Mouse (Mus musculus) heart, postnatal 10 days (tissue): ENCODE results near the gene Foxc2. TPM values are rescaled to one million over a fixed set of nuclear protein-coding genes. Genes with fewer than 3 reads are reported as not detected.
"Not testable (repeated sequence)": the region's sequence is repeated elsewhere in the genome, so short reads cannot be mapped to it uniquely, and the experiment has no call there.

Source experiments
- DNase-seq, 2 experiments: peaks; one replicate each; pipeline ENCODE4 v3.0.0; 2021
- intact Hi-C: fragments of 180-260 bp; cut with DNase I; formaldehyde crosslinking; loops from one replicate; pipeline ENCODE4 v1.15.1; 2025
- microRNA-seq, 2 experiments: library from miRNA; unstranded; fragments of <30 nt; microRNA quantifications; one replicate each; pipeline ENCODE4 v1.2.0; 2022
- total RNA-seq, 2 experiments: library from RNA; stranded (reverse); gene quantifications; 2 replicates each; pipeline ENCODE4 v1.2.3; 2021

The Foxc2 gene
- total RNA-seq, 2 experiments from 2014 or later = 4.0 TPM

DNA sequence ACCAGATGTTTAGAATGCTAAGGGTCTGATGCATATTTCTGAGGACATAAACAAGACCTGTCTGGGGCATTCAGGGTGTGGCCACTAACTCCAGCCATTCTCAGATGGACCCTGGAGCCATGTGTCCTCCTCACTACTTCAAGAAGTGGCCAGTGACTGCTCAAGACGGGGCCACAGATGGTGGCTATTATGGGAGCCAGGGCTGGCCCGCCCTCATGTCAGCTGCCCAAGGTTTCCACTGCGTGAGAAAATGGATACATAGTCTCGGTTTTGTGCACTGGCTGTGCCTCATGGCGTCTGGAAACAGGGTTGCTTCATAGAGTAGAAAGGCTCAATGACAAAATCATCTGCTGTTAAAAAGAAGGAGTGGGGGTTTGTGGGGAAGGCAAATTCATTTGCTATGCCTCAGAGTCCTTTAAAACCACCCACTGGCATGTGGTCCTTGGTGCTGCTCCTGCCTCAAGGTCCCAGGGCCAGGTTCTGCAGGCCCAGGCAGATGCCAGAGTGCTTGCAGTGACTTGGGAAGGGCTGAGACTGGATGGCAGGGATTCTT, 17.1 kb downstream of the Foxc2 start:
- intact Hi-C loops = no loop called here
- no peak for DNase-seq

DNA sequence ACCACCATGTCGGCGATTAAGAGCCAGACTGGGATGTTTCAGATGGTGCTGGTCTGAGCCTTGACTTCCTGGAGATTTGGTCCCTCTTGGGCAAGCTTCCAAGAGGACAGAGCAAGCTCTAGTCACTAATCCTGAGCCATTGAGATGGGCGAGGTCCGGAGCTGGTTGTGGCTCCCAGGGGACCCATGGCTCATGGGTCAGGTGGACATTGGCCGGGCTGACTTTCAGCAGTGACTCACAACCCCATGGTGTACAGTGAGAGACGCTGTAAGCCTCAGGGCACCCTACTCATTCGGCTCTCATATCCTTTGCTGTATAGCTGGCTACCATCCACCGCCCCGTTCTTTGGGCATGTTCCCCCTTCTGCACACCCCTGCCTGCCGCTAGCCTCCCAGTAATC, 18.1 kb downstream of the Foxc2 start:
- DNase-seq = no peak
- intact Hi-C loops = no loop called here

DNA sequence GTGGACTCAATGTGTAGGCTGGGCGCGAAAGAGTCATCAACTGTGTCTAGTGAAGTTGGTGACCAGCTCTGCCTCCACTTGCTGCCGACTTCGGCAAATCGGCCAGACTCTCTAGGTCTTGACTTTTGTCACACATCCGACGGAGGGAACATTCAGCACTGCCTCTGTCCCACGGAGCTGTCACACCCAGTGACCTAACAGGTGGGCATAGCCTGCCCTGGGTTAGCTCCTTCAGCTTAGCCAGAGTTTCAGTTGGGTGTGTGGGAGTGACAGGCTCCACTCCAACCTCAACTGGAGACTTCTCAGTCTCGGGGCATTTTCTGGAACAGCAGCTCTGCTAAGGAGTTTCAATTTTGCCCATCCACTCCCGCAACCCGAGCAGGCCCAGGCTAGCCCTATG, 18.5 kb downstream of the Foxc2 start:
- intact Hi-C loops = no loop called here
- DNase-seq = no peak

DNA sequence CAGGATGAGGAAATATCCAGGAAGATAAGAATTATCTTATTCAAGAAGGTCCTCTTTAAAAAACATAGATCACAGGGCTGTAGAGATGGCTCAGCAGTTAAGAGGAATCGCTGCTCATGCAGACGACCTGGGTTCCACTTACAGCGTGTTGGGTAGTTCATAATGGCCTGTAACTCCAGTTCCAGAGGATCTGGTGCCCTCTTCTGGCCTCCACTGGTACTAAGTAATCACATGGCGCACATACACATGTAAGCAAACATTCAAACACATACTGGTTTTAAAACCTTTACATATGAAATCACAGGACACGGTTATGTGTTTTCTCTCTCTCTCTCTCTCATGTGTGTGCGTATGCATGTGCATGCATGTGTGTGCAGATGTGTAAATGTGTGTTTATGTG, 20.9 kb downstream of the Foxc2 start:
- no peak for DNase-seq
- intact Hi-C loops = no loop called here

DNA sequence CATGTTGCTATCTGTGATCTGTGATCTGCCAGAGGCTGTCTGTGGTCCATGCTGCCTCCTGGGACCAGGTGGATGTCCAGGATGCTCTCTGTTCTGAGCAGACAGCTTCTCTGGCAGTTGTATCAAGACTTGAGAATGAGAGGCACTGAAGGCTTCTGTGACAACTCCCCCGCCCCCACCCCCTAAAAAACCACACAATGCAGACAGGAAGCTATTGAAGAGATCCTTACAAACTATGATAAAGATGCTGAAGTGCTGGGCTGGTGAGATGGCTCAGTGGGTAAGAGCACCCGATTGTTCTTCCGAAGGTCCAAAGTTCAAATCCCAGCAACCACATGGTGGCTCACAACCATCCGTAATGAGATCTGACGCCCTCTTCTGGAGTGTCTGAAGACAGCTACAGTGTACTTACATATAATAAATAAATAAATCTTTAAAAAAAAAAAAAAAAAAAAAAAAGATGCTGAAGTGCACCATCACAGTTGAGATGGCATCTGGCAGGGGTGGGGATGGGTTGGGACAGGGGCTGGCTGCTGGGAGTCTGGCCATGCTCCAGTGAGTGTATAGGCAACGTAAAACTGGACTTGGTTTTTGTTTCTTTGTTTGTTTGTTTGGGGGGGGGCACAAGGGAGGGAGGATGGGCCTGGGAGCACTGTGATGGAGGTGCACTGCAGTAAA, 29.6 kb downstream of the Foxc2 start:
- DNase-seq, intact Hi-C loops: not testable (repeated sequence)

DNA sequence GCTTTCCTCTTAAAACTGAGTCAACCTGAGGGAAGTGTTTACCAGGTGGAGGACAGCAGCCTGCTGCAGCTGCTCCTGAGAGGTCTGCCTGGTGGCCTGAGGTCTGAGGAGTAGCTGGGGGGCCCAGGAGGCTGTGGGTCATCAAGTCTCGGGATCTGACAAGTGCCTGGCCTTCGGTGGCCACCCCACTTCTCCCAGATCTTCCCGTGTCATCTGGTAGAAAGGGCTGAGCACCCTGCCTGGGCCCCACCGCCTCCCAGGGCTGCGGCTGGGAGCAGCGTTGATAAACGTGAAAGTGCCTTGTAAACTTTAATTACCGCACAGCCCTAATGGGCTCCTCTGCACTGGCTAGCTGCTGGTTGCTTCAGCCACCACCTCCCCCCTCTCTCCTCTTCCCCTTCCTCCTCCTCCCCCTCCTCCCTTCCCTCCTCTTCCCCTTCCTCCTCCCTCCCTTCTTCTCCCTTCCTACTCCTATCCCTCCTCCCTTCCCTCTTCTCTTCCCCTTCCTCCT, 32.7 kb downstream of the Foxc2 start:
- intact Hi-C loops = no loop called here
- no peak for DNase-seq

DNA sequence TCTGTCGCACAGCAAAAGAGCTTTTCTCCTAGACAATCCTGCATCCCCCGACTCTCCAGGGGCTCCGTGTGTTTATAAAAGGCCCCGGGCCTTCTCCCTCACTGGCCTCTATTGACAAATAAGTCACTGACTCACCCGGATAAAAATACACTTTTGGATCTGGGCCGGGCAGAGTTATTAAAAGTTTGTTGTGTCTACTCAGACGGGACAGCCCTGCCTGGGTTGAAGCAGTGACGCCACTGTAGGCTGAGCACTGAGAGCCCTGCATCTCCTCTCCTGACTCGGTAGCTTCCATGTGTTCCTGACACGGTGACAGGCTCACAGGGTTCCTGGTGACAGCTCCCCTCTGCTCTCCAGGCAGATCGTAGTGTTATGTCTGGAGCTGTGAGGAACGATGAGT, 36.4 kb downstream of the Foxc2 start:
- DNase-seq = peak; percentile 86 to 89
- intact Hi-C loops = no loop called here

DNA sequence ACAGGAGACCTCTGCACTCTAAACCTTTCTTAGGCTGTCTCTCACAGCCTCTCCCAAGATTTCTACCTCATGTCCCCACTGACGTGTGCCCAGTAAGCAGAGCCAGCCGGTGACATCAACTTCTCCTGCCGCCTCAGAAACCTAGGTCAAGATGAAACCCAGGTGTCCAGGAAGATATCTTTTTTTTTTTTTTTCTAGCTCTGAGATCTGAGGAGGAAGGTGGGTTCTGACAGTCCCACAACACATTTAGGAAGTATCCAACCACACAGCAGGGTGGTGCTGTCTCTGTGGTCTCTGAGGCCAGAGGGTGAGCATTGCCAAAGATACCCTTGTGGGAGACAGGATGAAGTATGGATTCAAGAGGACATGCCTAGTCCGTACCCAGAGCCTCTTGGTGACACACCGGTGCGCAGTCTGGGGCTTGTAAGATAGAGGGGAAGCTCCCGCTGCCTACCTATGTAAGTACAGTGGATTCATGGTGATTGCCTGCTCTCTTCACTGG, 41.1 kb downstream of the Foxc2 start:
- DNase-seq = no peak
- intact Hi-C loops = no loop called here

DNA sequence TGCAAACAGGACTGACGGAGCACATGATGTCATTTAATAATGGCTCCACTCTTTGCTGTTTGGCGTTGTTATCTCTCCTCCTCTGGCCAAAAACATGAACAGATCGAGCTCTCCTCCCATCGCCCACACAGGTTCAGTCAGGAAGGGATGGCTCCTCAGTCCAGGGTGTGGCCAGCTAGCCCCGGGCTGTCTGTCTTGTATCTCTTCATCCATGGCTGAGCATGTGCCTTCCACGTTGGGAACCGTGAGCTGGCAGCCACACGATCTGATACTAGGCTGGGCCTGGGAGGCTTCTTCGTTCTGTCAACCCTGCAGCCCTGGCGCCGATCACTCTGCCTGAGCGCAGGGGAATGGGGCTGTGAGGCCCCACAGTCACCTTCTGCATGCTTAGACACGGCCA, 42.8 kb downstream of the Foxc2 start:
- intact Hi-C loops = no loop called here
- DNase-seq = no peak

DNA sequence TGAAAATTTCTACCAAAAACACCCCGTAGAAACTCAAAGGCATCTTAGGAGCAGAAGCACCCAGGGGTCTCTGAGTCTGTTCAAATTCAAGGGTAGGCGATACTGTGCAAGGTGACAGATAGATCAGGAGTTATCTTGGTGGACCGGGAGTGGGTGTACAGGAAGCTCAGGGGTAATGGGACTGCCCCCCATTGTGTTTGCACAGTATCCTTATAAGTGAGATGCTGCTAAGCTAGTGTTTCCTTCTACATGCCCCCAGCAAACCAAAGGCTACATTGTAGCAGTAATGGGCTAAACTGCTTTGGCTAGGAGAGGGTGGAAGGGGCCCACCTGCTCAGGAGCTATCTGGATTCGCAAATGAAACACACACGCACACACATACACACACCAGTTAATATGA, 45.5 kb downstream of the Foxc2 start:
- intact Hi-C loops = no loop called here
- no peak for DNase-seq

DNA sequence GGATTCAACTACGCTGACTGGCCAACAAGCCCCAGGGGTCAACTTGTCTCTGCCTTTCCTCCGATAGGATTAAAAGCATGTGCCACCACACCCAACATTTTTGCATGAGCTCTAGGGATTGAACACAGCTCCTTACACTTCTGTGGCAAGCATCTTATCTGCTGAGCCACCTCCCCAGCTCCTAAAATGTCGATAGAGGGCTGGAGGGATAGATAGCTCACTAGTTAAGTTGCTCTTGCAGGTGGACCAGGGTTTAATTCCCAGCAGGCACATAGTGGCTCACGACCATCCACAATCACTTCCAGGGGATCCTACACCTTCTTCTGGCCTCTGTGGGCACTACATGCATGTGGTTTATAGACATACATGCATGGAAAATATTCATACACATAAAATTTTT, 46.4 kb downstream of the Foxc2 start:
- intact Hi-C loops = no loop called here
- DNase-seq = no peak

DNA sequence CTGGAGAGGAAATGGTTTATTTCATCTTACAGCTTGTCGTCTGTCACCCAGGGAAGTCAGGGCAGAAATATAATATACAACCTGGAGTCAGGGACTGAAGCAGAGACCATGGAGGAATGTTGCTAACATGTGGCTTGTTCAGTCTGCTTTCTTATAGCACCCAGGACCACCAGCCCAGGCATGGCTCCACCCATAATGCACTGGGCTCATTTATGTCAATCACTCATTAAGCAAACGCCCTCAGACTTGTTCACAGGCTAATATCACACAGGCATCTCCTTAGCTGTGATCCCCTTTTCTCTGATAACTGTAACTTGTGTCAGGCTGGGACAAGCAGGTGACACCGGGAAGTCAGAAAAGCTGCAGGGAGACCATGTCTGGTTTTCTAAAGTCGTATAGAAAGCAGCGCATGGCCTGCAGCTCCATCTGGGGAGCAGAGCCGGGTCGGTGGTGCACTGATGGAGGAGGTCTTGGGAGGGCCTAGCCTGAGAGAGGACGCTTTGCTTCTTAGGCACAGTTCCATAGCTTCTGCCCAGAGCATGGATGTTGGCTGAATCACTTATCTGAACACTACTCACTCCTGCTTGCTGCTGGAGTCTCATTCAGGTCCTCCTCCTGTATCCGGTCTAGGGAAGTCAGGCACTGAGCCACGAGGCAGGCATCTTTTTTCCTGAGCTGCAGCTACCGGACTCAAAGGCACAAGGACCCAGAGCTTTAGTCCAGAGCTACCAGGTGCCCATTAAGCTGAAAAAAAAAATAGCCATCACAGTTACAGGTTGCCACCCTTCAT, 47.1 kb downstream of the Foxc2 start:
- peak; percentile 28 to 40 for DNase-seq
- intact Hi-C loops = no loop called here

DNA sequence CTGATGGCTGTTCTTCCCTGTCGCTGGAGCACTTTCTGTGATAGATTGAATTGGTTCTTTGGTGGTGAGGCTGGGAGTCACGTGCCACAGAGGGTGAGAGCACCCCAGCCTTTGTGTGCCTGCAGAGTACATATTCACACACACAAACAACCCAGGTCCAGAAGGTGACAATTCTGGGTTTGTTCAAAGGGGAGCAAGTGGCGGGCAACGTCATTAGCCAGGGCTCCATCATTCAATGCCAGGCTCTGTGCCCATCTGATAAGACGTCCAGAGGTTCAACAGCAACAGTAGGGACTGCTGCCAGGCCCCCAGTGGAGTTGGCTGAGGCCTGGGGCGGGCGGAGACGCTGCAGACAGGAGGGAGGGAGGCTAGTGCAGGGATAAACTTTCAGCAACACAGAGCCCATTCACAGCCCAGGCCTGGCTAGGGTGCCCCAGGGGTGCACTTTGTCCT, 48.1 kb downstream of the Foxc2 start:
- intact Hi-C loops = no loop called here
- peak; percentile 56 to 61 for DNase-seq

DNA sequence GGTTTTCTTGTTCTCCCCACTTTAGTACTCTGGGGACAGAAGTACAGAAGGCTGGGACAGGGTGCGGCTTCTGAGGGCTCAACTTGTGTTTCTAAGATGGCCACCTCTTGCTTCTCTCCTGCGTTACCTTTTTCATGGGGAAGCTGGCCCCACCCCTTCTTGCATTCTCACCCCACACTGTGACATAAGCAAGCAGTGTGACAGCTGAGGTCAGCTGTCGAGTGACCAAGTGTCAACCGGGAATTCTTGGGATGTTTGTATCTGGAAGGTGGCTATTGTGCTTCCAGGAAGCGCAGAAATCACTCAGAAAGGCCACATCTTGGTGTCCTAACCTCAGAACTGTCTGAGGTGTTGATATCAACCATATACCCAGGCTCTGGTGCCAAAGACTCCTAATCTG, 52.1 kb downstream of the Foxc2 start:
- intact Hi-C loops = no loop called here
- DNase-seq = no peak

Small RNAs within 50 kb of the gene (microRNA-seq; reads per million reads assigned to microRNA genes)
- 0 reads per million in 2 experiments for gene Gm27530

Other genes with a start within 250 kb of the Foxc2 start
- gene Foxf1, start 31.8 kb upstream of the Foxc2 start, total RNA-seq = under 1 TPM; 0.37 to 0.38 TPM
- gene Mthfsd, start 7.8 kb upstream of the Foxc2 start, total RNA-seq = 10 to 100 TPM; 13.2 to 15.5 TPM
- under 1 TPM; 0.27 to 0.43 TPM for gene Foxl1, start 11.8 kb downstream of the Foxc2 start, total RNA-seq